Mouse (Mus musculus) olfactory bulb, adult 2 months (tissue): ENCODE data around the gene Coro2a.

ENCODE experiments used
- CTCF ChIP-seq: fragments of 200-500 bp; IDR thresholded peaks from 2 replicates; pipeline ENCODE4 v1.5.1; 2012; ENCODE audit warnings: low read depth, mild to moderate bottlenecking, low read length, moderate library complexity; ENCODE audit not compliant: insufficient read depth
- POLR2A ChIP-seq: fragments of 200-500 bp; IDR thresholded peaks from 2 replicates; pipeline ENCODE4 v1.6.1; 2012; ENCODE audit warnings: mild to moderate bottlenecking, low read depth, low read length, moderate library complexity; ENCODE audit not compliant: insufficient read depth

- TF ChIP-seq CTCF = no peak
- TF ChIP-seq POLR2A = no peak
Observed at GRCm38 (mm10) chr4:46549979-46550378, 52.0 kb downstream of the Coro2a start.
